Mouse (Mus musculus): ENCODE data around the gene Cstf3. TPM values are rescaled to one million over a fixed set of nuclear protein-coding genes. Genes with fewer than 3 reads are reported as not detected.

Gene Cstf3
- total RNA-seq, 2 experiments from 2014 or later = 30.7 to 53.6 TPM

GRCm38 (mm10) chr2:104591141-104591540, 818 bp downstream of the Cstf3 start:
- peak; percentile 24; the same call in 1 of the 2 replicates for ATAC-seq (replicated peaks; ENCODE audit: low FRiP score, low TSS enrichment, poor library complexity, severe bottlenecking)

- no peak for ATAC-seq (replicated peaks; ENCODE audit: low FRiP score, low TSS enrichment, poor library complexity, severe bottlenecking)
Observed at GRCm38 (mm10) chr2:104595063-104595462, 4.7 kb downstream of the Cstf3 start.

- no peak for ATAC-seq (replicated peaks; ENCODE audit: low FRiP score, low TSS enrichment, poor library complexity, severe bottlenecking)
Observed at GRCm38 (mm10) chr2:104603431-104603830, 13.1 kb downstream of the Cstf3 start.

- no peak for ATAC-seq (replicated peaks; ENCODE audit: low FRiP score, low TSS enrichment, poor library complexity, severe bottlenecking)
Observed at GRCm38 (mm10) chr2:104604718-104605117, 14.4 kb downstream of the Cstf3 start.

- no peak for ATAC-seq (replicated peaks; ENCODE audit: low FRiP score, low TSS enrichment, poor library complexity, severe bottlenecking)
Observed at GRCm38 (mm10) chr2:104605560-104605959, 15.2 kb downstream of the Cstf3 start.

- ATAC-seq (replicated peaks; ENCODE audit: low FRiP score, low TSS enrichment, poor library complexity, severe bottlenecking) = no peak
Observed at GRCm38 (mm10) chr2:104614786-104615185, 24.5 kb downstream of the Cstf3 start.

GRCm38 (mm10) chr2:104615985-104616711, 25.8 kb downstream of the Cstf3 start:
- no peak for ATAC-seq (replicated peaks; ENCODE audit: low FRiP score, low TSS enrichment, poor library complexity, severe bottlenecking)

GRCm38 (mm10) chr2:104658659-104659058, 68.3 kb downstream of the Cstf3 start:
- ATAC-seq (replicated peaks; ENCODE audit: low FRiP score, low TSS enrichment, poor library complexity, severe bottlenecking) = no peak

- no peak for ATAC-seq (replicated peaks; ENCODE audit: low FRiP score, low TSS enrichment, poor library complexity, severe bottlenecking)
Observed at GRCm38 (mm10) chr2:104663372-104664100, 73.2 kb downstream of the Cstf3 start.

- no peak for ATAC-seq (replicated peaks; ENCODE audit: low FRiP score, low TSS enrichment, poor library complexity, severe bottlenecking)
Observed at GRCm38 (mm10) chr2:104669122-104669804, 78.9 kb downstream of the Cstf3 start.

GRCm38 (mm10) chr2:104671724-104672123, 81.4 kb downstream of the Cstf3 start:
- no peak for ATAC-seq (replicated peaks; ENCODE audit: low FRiP score, low TSS enrichment, poor library complexity, severe bottlenecking)

- ATAC-seq (replicated peaks; ENCODE audit: low FRiP score, low TSS enrichment, poor library complexity, severe bottlenecking) = no peak
Observed at GRCm38 (mm10) chr2:104677326-104677725, 87.0 kb downstream of the Cstf3 start.

GRCm38 (mm10) chr2:104684771-104685170, 94.4 kb downstream of the Cstf3 start:
- no peak for ATAC-seq (replicated peaks; ENCODE audit: low FRiP score, low TSS enrichment, poor library complexity, severe bottlenecking)

- peak; percentile 92 for ATAC-seq (replicated peaks; ENCODE audit: low FRiP score, low TSS enrichment, poor library complexity, severe bottlenecking)
Observed at GRCm38 (mm10) chr2:104685418-104685817, 95.1 kb downstream of the Cstf3 start.

GRCm38 (mm10) chr2:104687261-104687660, 96.9 kb downstream of the Cstf3 start:
- ATAC-seq (replicated peaks; ENCODE audit: low FRiP score, low TSS enrichment, poor library complexity, severe bottlenecking) = no peak

GRCm38 (mm10) chr2:104688321-104688720, 98.0 kb downstream of the Cstf3 start:
- no peak for ATAC-seq (replicated peaks; ENCODE audit: low FRiP score, low TSS enrichment, poor library complexity, severe bottlenecking)

GRCm38 (mm10) chr2:104688724-104689123, 98.4 kb downstream of the Cstf3 start:
- no peak for ATAC-seq (replicated peaks; ENCODE audit: low FRiP score, low TSS enrichment, poor library complexity, severe bottlenecking)

GRCm38 (mm10) chr2:104690720-104691119, 100.4 kb downstream of the Cstf3 start:
- ATAC-seq (replicated peaks; ENCODE audit: low FRiP score, low TSS enrichment, poor library complexity, severe bottlenecking) = no peak

- ATAC-seq (replicated peaks; ENCODE audit: low FRiP score, low TSS enrichment, poor library complexity, severe bottlenecking) = no peak
Observed at GRCm38 (mm10) chr2:104692551-104692950, 102.2 kb downstream of the Cstf3 start.

GRCm38 (mm10) chr2:104699659-104700058, 109.3 kb downstream of the Cstf3 start:
- ATAC-seq (replicated peaks; ENCODE audit: low FRiP score, low TSS enrichment, poor library complexity, severe bottlenecking) = no peak

Data from megakaryocyte-erythroid progenitor cell, adult 5-6 weeks (primary cell).